Mouse (Mus musculus): ENCODE data around the gene Zbtb44.

Zbtb44 gene

DNA sequence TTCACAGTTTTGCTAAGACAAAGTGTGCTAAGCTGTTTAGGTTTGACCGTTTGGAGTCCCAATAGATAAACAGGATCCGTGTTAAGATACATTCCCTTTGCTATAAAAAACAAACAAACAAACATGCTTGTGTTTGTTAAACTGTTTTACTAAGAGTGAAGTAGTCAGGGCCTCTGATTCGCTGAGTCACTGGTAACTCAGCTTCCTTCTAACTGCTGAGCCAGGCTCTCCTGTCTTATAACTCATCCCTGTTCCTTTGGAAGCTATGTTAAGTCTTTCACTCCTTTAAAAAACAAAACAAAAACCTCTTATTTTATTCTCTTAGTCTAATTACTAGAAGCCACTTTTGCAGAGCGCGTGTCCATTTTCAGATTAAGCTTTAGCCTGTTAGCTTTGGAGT is 41.8 kb downstream of the Zbtb44 start:
- DNase-seq = no peak

- DNase-seq = no peak
These were observed 43.4 kb downstream of the Zbtb44 start for GRCm38 (mm10) chr9:31073797-31074196.

- no peak for DNase-seq
These were observed 44.4 kb downstream of the Zbtb44 start for GRCm38 (mm10) chr9:31074836-31075235.

DNA sequence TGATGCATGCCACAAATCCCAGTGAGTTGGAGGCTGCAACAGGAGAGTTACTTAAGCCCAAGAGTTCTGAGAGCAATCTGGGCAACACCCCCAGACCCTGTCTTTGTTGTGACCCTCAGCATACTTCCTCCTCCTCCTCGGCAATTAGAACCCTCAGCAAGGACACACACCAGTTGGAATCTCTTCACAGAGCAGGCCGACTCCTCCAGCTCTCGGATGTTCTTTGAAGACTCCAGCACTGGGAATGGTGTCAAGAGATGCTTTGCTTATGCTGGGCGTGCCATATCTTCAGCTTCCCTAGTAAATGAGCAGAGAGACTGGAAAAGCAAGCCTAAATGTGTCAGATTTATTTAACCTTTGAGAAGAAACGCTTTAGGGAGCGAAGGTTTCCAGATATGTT is 50.3 kb downstream of the Zbtb44 start:
- no peak for DNase-seq

- DNase-seq = peak; percentile 75
These were observed 51.7 kb downstream of the Zbtb44 start for GRCm38 (mm10) chr9:31082054-31082666.

- DNase-seq = no peak
These were observed 52.3 kb downstream of the Zbtb44 start for GRCm38 (mm10) chr9:31082771-31083170.

DNA sequence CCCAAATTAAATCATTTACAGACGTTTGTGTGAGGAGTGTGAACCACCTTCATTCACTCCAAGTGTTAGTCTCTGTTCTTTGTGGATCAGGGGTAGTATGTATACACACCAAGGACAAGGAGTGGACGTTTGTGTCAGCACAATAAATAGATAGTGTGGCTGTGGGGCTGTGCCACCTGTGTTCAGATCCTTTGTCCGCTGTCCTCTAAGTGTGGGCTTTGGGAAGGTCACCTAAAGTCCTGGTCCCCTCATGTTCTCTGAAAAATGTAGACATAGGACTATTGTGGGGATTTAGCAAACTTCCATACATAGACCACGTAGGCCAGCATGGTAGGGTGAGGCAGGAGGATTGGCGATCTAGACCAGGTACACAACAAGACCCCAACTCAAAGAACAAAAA is 55.1 kb downstream of the Zbtb44 start:
- DNase-seq = no peak

GRCm38 (mm10) chr9:31086085-31086753 is 55.8 kb downstream of the Zbtb44 start:
- peak; percentile 72 for DNase-seq

- DNase-seq = no peak
These were observed 56.3 kb downstream of the Zbtb44 start for GRCm38 (mm10) chr9:31086754-31087145.

DNA sequence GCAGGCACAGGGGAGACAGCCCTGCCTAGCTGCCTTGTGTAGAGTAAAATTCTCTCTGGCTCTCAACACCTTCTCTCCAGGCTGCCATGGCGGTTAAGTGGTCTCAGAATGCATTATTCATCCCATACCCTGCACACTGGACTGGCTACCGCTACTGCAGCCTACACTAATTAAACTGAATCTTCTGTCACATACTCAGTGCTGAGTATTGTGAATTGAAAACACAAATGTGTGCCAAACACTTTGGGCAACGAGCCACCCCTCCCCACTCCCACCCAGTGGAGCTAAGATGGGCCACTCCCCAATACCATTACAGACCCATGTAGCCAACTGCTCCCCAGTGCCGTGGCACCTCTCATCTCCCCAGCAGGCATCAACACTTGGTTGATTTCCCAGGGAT is 57.0 kb downstream of the Zbtb44 start:
- DNase-seq = no peak

GRCm38 (mm10) chr9:31088116-31088515 is 57.7 kb downstream of the Zbtb44 start:
- DNase-seq = no peak

DNA sequence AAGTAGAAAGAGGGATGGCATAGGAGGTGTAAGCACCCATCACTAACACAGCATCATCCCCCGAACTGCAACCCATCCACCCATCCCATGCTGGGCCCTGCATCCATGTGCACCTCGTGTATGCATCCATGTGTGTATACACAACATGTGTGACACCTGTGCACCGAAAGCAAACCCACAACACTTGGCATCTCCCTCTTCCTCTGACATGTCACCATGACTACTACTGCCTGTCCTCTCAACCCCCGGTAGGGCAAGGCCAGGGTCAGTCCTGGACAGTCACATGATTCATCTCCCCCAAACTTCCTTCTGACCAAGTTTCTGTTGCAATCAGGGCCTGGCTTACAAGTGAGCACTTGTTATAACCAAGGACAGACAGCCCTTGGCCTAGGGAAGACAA is 58.4 kb downstream of the Zbtb44 start:
- no peak for DNase-seq

DNA sequence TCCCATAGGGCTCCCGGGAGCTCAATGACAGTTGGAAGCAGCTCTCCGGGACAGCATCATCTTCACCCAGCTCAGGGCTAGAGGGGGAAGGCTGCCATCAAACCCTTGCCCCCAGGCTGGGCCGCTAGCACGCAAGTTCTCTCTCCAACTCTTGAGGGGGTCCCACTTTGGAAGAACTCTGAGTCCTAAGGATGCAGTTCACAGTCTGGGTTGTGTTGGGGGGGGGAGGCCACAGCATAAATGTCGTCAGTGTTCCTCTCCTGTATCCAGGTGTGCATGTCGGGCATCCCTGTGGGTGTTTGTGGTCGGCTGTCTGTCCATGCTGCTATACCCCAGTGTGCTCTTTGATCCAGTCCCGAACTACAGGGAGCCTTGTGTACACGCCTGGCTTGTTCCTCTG is 59.1 kb downstream of the Zbtb44 start:
- DNase-seq = no peak

DNA sequence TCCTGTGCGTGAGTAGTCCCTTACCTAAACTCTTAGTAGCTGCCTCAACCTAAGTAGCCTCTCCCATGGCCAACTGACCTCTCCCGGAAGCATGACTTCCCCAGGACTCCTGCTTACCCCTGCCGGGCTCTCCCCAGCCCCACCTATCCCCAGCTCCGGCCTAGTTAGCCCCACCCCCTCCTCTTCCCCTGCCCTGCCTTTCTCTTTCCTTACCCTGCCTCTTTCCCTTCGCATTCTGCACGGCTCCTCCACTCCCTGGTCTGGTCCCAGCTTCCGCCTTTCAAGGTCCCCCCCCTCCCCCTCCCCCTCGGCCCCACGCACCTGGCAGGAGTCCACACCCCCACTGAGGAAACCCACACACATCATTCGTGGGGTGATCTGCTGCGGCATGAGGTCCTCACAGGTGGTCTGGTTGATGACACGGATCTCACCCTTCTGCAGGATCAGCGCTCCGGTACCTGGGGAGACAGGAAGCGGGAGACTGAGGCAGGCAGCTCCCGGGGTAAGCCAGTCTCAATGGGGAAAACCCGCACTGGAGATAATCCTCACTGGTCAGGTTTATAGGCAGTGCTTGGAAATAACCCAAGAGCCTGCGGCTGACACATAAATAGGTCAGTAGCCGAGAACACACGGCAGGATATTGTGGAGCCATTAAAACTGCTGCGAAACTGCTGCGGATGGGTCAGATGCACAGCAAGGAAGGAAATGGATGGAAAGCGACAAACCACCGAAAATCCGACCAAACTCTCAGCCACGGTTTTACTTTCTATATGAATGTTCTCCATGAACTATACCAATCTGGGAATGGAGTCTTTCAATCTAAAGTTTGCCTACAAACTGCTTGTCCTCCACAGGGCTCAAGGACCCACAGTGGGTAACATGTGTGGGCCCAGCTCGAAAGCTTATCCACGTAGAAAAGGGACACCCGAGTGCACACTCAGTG is 59.9 kb downstream of the Zbtb44 start:
- DNase-seq = no peak

DNA sequence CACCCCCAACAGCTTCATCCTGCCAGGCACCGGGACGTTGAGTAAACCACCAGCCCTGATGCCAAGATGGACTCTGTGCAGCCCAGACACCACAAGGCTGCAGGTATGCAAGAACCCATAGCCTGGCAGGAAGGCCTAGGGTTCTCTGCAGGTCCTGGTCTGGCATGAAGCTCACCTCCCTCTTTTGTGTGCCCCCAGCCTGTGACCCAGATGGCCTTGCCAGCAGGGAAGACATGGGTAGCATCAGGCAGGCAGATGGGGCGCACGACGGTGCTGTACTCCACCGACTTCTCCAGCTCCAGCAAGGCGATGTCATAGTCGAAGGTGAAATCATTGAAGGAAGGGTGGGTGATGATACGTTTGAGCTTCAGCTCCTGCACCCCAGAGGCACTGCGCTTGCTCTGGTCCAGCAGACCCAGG is 60.7 kb downstream of the Zbtb44 start:
- no peak for DNase-seq

DNA sequence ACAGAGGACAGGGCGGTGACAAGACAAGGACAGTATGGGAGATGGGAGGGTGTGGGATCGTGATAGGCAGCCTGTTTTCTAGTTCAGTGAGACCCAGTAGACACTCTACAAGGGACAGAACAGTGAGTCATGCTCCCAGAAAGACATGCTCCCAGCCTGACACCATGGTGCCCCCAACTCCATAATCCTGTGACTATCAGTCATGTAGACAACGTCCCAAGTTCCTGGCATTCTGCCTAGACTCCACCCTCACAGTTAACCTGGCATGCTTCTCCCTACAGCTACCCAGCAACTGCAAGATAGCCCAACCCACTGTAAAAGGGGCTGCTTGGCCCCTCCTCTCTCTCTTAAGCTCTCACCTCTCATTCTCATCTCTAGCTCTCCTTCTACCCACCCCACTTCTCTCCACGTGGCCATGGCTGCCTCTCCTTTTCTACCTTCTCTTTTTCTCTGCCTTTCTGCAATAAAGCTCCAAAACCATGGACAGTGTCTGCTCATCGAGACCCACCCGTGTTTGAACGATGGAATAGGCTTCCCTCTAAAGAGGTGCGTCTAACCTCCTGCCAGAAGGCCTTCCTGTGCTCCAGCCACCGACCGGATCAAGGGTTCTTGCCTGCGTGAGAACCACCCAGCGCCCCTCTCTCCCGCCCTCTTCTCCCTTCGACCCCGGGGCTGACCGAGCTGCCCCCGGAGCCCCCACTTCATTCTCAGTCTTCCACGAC is 61.8 kb downstream of the Zbtb44 start:
- DNase-seq = no peak

- no peak for DNase-seq
These were observed 62.4 kb downstream of the Zbtb44 start for GRCm38 (mm10) chr9:31092833-31093195.

DNA sequence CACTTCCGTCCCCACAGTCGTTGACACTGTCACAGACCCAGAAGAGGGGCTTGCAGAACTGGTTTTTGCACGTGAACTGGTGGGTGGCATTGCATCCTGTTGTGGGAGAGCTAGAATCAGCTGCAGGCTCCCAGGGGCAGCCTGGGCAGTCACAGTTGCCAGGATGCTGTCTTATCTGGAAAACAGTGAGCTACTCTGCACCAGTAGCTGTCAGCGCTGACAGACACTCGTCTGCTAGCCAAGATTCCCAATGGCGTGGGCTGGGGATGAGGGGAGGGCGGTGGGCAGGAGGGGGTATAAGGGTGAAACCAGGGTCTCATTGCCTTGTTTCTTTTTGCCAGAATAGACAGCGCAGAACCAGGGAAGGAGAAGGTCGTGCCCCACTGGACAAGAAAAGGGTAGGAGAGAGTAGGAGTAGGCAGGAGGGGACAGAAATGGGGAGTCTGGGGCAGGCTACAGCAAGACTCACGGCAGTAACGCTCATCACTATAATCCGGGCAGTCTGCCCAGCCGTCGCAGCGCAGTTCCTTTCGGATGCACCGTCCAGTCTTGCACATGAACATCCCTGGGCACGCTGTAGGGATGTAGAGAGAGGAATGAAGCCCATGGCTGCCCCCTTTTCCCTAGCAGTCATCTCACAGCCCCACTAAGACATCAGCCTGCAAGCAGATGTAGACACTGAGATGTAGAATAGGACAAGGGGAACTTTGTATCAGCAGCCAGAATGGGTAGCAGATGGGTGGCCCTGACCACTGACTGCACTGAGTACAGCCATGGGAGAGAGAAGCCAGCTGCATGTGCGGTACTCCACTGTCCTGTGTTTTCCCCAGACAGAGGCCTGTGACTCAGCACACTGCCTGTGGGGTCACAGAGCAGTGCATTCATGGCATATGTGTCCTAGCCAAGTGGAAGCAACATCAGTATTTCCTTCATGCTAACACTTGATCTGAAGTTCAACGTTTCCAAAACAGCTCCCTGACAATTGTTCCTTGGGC is 66.9 kb downstream of the Zbtb44 start:
- DNase-seq = no peak

DNA sequence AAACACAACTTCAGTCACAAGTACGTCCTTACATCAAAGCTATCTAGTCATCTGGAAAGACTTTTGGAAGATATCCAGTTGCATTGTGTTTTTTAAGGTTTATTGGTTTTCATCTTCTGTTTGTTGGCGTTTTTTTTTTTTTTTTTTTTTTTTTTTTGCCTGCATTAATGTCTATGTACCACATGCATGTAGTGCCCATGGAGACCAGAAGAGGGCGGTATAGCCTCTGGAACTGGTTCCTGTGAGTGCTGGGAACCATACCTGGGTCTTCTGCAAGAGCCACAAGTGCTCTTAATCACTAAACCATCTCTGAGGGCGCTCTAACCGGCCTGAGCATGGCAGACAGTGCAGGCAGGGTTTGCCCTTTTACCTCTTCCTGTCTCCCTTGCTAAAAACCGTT is 67.7 kb downstream of the Zbtb44 start:
- no peak for DNase-seq

DNA sequence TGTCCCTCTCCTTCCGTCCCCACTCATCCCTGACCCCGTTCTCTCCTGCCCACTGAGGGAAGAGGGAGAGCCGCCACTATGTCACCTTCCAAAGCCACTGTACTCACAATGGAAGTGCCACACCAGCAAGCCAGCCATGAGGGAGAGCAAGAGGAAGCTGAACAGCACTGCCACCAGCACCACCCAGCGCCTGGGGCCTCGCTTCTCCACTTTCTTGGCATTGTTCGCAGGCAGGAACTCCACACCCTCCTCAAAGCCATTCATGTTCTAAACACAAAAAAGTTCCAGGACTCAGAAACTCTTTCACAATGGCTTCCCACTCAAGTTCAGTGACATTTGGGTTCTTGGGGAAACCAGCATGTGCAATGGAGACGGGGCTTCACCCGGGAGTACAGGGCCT is 78.0 kb downstream of the Zbtb44 start:
- DNase-seq = no peak

DNA sequence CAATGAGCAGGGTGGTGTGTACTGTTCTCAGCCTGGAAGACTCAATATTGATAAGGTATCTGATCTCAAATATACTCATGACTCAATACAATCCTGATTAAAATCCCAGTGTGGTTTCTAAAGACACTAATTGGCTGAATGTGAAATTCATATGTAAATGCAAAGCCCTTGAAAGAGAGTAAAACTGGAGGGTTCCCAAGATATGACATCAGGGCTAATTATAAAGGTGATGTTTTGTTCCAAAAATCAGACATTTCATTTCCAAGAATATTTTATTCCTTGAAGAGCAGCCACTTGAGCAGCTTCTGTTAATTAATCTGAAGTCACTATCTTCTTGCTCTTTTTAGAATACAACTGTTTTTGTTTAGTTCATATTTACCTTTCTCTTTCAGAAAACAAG is 85.1 kb downstream of the Zbtb44 start:
- DNase-seq = no peak

- no peak for DNase-seq
These were observed 86.6 kb downstream of the Zbtb44 start for GRCm38 (mm10) chr9:31117088-31117487.

Data from kidney, postnatal 14 days (tissue).